Mouse (Mus musculus): Measurements from ENCODE around the gene Hemk1. TPM values are rescaled to one million over a fixed set of nuclear protein-coding genes. Genes with fewer than 3 reads are reported as not detected.

The Hemk1 gene
- polyA plus RNA-seq, 1 experiment from 2014 or later, result 8.2 TPM

DNA sequence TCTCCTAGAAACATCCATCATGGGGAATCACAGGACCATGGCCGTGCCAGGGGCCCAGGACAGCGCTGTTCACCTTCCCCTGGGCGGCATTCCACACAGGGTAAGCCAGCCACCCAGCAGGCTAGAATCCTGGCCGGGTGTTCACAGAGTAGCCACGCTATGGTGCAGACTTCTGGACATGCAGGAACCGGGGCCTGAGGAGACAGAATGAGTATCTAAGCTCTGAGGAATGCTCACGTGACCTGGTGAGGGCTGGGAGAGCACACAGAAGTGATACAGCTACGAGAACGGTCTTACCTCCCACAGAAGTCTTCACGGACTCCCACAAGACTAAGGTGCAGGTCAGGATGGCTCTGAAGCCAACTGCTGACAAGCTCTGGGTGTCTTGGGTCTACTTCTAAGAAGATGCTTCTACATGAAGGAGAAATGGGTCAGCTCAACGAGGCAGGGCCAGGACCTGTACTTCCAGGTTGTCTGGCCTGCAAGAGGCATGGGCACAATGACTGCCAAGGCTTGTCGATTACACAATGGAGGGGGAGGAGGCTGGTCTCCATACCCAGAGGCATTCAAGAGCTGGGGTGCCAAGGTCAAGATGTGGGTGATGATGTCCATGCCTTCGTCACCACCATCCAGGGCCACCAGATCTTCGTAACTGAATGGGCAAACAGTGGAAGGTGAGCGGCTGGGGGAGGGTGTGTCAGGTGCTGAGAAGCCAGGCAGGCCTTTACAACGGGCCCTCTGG, 10.1 kb downstream of the Hemk1 start:
- no peak overlapping the region for H3K4me3 ChIP-seq (ENCODE audit: low read depth, low read length)
- no peak overlapping the region for H3K4me2 ChIP-seq (ENCODE audit: low read depth, low read length)
- no peaks in the 10 kb centered on the region for H3K27me3 ChIP-seq (ENCODE audit: control insufficient read depth, insufficient read depth, low read length)
- 89% methylated on average over 16 of the region's 16 CpGs for WGBS
- no peak overlapping the region for H3K27ac ChIP-seq (replicated peaks; ENCODE audit: low read depth, low read length)
- DNase-seq (ENCODE audit: low spot score) (no peak), ATAC-seq (replicated peaks; ENCODE audit: insufficient number of reproducible peaks, low FRiP score, low TSS enrichment, low read depth) (no peak)
- no peaks in the 10 kb centered on the region for H3K36me3 ChIP-seq (replicated peaks; ENCODE audit: control insufficient read depth, insufficient read depth, low read depth, low read length)
- H3K9me3 ChIP-seq (replicated peaks; ENCODE audit: control insufficient read depth, low read length), result no peaks in the 10 kb centered on the region
- no peak overlapping the region for H3K9ac ChIP-seq (replicated peaks; ENCODE audit: low read length)
- H3K4me1 ChIP-seq (ENCODE audit: control insufficient read depth, insufficient read depth, low read length), result no peaks in the 10 kb centered on the region

DNA sequence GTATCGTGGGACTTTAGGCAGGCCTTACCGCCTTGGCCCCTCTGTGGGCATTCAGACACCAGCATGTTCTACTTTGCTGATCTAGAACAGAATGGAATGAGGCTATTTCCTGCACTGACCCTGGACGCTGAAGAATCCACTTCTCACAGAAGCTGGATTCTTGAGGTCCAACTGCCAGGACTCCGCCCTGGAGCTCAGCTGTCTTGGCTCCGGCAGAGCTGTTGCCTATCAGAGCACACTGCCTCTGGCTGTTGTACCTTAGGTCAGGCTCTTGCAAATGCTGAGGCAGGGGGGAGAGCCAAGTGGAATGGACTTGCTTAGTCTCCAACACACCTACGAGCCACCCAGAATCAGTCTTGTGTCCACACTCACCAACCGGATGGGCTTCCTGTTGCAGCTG, 12.2 kb downstream of the Hemk1 start:
- Histone ChIP-seq H3K36me3 (replicated peaks; ENCODE audit: control insufficient read depth, insufficient read depth, low read depth, low read length) (no peaks in the 10 kb centered on the region), H3K4me1 (ENCODE audit: control insufficient read depth, insufficient read depth, low read length) (no peaks in the 10 kb centered on the region), H3K4me2 (ENCODE audit: low read depth, low read length) (no peak overlapping the region), H3K9me3 (replicated peaks; ENCODE audit: control insufficient read depth, low read length) (no peaks in the 10 kb centered on the region), H3K4me3 (ENCODE audit: low read depth, low read length) (no peak overlapping the region), H3K9ac (replicated peaks; ENCODE audit: low read length) (no peak overlapping the region), H3K27ac (replicated peaks; ENCODE audit: low read depth, low read length) (no peak overlapping the region), H3K27me3 (ENCODE audit: control insufficient read depth, insufficient read depth, low read length) (no peaks in the 10 kb centered on the region)
- DNase-seq (ENCODE audit: low spot score) (no peak), ATAC-seq (replicated peaks; ENCODE audit: insufficient number of reproducible peaks, low FRiP score, low TSS enrichment, low read depth) (no peak)
- 81% methylated on average over 7 of the region's 7 CpGs for WGBS

DNA sequence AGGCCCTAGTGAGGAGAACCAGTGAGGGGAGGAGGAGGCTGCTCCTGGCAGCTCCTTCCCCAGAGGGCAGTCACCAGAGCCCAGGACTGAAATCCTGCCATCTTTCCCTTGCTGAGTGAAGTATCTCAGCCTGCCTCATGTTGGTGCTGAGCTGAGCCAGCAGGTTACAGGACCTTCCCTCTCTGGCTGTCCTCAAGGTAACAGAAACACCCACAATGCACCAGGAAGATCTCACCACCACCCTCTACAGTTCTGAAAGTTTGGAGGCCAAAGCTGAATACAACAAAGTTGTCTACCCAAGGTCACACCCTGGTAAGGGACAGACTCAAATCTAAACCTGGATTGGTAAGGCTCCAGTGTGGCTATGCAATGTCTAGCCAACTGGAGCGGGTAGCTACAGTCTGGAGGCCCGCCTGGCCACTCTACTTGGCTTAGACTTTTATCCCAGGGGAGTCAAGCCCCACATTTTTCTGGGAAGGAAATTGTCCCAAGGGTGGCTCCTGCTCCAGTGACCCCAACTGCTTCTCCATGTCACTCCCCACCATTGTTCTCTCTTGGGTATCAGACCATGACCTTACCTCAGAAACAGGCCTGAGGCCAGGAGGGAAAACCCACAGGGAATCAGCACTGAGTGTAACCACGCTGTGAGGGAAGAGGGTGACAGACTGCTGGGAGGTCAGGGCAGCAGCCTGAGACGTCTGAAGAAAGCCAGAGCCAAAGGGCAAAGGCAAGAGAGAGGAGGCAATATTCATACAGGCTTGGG, 13.2 kb downstream of the Hemk1 start:
- Histone ChIP-seq H3K27ac (replicated peaks; ENCODE audit: low read depth, low read length) (no peak overlapping the region), H3K4me1 (ENCODE audit: control insufficient read depth, insufficient read depth, low read length) (no peaks in the 10 kb centered on the region), H3K9me3 (replicated peaks; ENCODE audit: control insufficient read depth, low read length) (no peaks in the 10 kb centered on the region), H3K9ac (replicated peaks; ENCODE audit: low read length) (no peak overlapping the region), H3K4me3 (ENCODE audit: low read depth, low read length) (no peak overlapping the region), H3K27me3 (ENCODE audit: control insufficient read depth, insufficient read depth, low read length) (no peaks in the 10 kb centered on the region), H3K4me2 (ENCODE audit: low read depth, low read length) (no peak overlapping the region), H3K36me3 (replicated peaks; ENCODE audit: control insufficient read depth, insufficient read depth, low read depth, low read length) (no peaks in the 10 kb centered on the region)
- ATAC-seq (replicated peaks; ENCODE audit: insufficient number of reproducible peaks, low FRiP score, low TSS enrichment, low read depth), result no peak
- 52% methylated on average over 4 of the region's 4 CpGs for WGBS
- DNase-seq (ENCODE audit: low spot score), result no peak

DNA sequence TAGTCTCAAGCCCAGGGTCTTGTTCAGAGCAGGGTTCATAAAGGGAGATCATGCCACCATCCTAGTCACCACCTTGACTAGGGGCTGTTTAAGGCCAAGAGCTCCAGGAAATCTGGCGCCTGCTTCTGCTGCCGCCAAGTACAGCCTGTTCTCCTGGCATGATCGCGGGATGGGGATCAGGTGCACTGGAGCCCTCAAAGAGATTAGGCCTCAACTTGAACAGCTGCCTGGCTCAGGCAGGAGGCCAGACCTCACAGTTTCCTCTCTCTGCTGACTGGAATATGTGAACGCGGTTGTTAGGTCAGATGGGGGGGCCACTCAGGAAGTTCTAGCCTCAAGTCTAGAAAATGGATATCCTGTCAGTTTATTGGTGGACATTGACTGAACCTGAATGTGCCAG, 14.6 kb downstream of the Hemk1 start:
- Histone ChIP-seq H3K27ac (replicated peaks; ENCODE audit: low read depth, low read length) (no peak overlapping the region), H3K9me3 (replicated peaks; ENCODE audit: control insufficient read depth, low read length) (no peaks in the 10 kb centered on the region), H3K9ac (replicated peaks; ENCODE audit: low read length) (no peak overlapping the region), H3K4me2 (ENCODE audit: low read depth, low read length) (no peak overlapping the region), H3K4me1 (ENCODE audit: control insufficient read depth, insufficient read depth, low read length) (no peaks in the 10 kb centered on the region), H3K36me3 (replicated peaks; ENCODE audit: control insufficient read depth, insufficient read depth, low read depth, low read length) (no peaks in the 10 kb centered on the region), H3K4me3 (ENCODE audit: low read depth, low read length) (no peak overlapping the region), H3K27me3 (ENCODE audit: control insufficient read depth, insufficient read depth, low read length) (no peaks in the 10 kb centered on the region)
- DNase-seq (ENCODE audit: low spot score) (no peak), ATAC-seq (replicated peaks; ENCODE audit: insufficient number of reproducible peaks, low FRiP score, low TSS enrichment, low read depth) (no peak)
- 86% methylated on average over 6 of the region's 6 CpGs for WGBS

DNA sequence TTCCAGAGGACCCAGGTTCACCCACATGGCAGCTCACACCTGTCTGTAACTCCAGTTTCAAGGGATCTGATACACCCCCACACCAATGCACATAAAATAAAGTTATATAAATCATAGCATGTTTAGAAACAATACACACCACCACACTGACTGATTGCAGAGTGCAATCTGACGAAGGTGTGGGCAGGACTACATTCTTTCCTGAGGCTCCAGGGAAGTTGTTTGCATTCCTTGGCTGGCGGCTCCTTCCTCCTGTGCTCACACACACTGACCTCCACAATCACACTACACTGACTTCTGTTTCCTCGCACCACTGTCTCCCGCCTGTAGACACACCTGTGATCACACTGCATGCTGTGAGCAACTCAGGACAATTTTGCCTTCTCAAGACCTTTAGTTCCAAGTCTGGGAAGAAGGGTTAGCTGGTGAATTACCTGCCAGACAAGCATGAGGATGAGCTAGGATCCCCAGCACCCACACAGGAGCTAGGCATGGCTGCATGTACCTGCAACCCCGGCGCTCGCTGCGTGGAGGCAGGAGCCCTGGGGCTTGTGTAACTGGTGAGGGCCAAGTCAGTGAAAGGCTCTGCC, 15.6 kb downstream of the Hemk1 start:
- 78% methylated on average over 8 of the region's 8 CpGs for WGBS

GRCm38 (mm10) chr9:107315791-107316190, 22.4 kb downstream of the Hemk1 start:
- no peak for ATAC-seq (replicated peaks; ENCODE audit: insufficient number of reproducible peaks, low FRiP score, low TSS enrichment, low read depth)
- 69% methylated on average over 2 of the region's 2 CpGs for WGBS
- Histone ChIP-seq H3K4me1 (ENCODE audit: control insufficient read depth, insufficient read depth, low read length) (no peaks in the 10 kb centered on the region), H3K4me2 (ENCODE audit: low read depth, low read length) (no peak overlapping the region), H3K27ac (replicated peaks; ENCODE audit: low read depth, low read length) (no peak overlapping the region), H3K9ac (replicated peaks; ENCODE audit: low read length) (no peak overlapping the region), H3K9me3 (replicated peaks; ENCODE audit: control insufficient read depth, low read length) (no peaks in the 10 kb centered on the region), H3K4me3 (ENCODE audit: low read depth, low read length) (no peak overlapping the region), H3K27me3 (ENCODE audit: control insufficient read depth, insufficient read depth, low read length) (no peaks in the 10 kb centered on the region), H3K36me3 (replicated peaks; ENCODE audit: control insufficient read depth, insufficient read depth, low read depth, low read length) (no peaks in the 10 kb centered on the region)
- no peak for DNase-seq (ENCODE audit: low spot score)

More for the DNA sequence above, 15.6 kb downstream of the Hemk1 start:
- Histone ChIP-seq H3K36me3 (replicated peaks; ENCODE audit: control insufficient read depth, insufficient read depth, low read depth, low read length) (no peaks in the 10 kb centered on the region), H3K4me3 (ENCODE audit: low read depth, low read length) (no peak overlapping the region), H3K27ac (replicated peaks; ENCODE audit: low read depth, low read length) (no peak overlapping the region), H3K9ac (replicated peaks; ENCODE audit: low read length) (no peak overlapping the region), H3K27me3 (ENCODE audit: control insufficient read depth, insufficient read depth, low read length) (no peaks in the 10 kb centered on the region), H3K4me2 (ENCODE audit: low read depth, low read length) (no peak overlapping the region), H3K4me1 (ENCODE audit: control insufficient read depth, insufficient read depth, low read length) (no peaks in the 10 kb centered on the region), H3K9me3 (replicated peaks; ENCODE audit: control insufficient read depth, low read length) (no peaks in the 10 kb centered on the region)
- no peak for ATAC-seq (replicated peaks; ENCODE audit: insufficient number of reproducible peaks, low FRiP score, low TSS enrichment, low read depth)
- DNase-seq (ENCODE audit: low spot score), result no peak

- no peak overlapping the region for H3K9ac ChIP-seq (replicated peaks; ENCODE audit: low read length)
- no peaks in the 10 kb centered on the region for H3K9me3 ChIP-seq (replicated peaks; ENCODE audit: control insufficient read depth, low read length)
- no peaks in the 10 kb centered on the region for H3K27me3 ChIP-seq (ENCODE audit: control insufficient read depth, insufficient read depth, low read length)
- DNase-seq (ENCODE audit: low spot score) (no peak), ATAC-seq (replicated peaks; ENCODE audit: insufficient number of reproducible peaks, low FRiP score, low TSS enrichment, low read depth) (no peak)
- 81% methylated on average over 3 of the region's 3 CpGs for WGBS
- no peak overlapping the region for H3K4me2 ChIP-seq (ENCODE audit: low read depth, low read length)
- H3K36me3 ChIP-seq (replicated peaks; ENCODE audit: control insufficient read depth, insufficient read depth, low read depth, low read length), result no peaks in the 10 kb centered on the region
- H3K4me3 ChIP-seq (ENCODE audit: low read depth, low read length), result no peak overlapping the region
- H3K4me1 ChIP-seq (ENCODE audit: control insufficient read depth, insufficient read depth, low read length), result no peaks in the 10 kb centered on the region
- no peak overlapping the region for H3K27ac ChIP-seq (replicated peaks; ENCODE audit: low read depth, low read length)
These were observed 24.2 kb downstream of the Hemk1 start for GRCm38 (mm10) chr9:107313926-107314325.

Measured in embryonic facial prominence, embryonic 11.5 days (tissue).